Mouse (Mus musculus) left cerebral cortex, postnatal 36 days (tissue): ENCODE results near the gene Pid1. TPM values are rescaled to one million over a fixed set of nuclear protein-coding genes. Genes with fewer than 3 reads are reported as not detected.
"Not testable (repeated sequence)": the region's sequence is repeated elsewhere in the genome, so short reads cannot be mapped to it uniquely, and the experiment has no call there.

Experiments
- DNase-seq, 2 experiments: peaks; one replicate each; pipeline ENCODE4 v3.0.0; 2021 to 2022; ENCODE audit warnings: low spot score in 2 of 2, mixed read lengths in 1 of 2
- intact Hi-C: fragments of 180-260 bp; cut with DNase I; formaldehyde crosslinking; loops from one replicate; pipeline ENCODE4 v1.15.1; 2025
- total RNA-seq, 2 experiments: library from RNA; stranded (reverse); gene quantifications; 2 replicates each; pipeline ENCODE4 v1.2.3; 2021

The Pid1 gene
- total RNA-seq, 2 experiments from 2014 or later, result 38.0 to 54.5 TPM

DNA sequence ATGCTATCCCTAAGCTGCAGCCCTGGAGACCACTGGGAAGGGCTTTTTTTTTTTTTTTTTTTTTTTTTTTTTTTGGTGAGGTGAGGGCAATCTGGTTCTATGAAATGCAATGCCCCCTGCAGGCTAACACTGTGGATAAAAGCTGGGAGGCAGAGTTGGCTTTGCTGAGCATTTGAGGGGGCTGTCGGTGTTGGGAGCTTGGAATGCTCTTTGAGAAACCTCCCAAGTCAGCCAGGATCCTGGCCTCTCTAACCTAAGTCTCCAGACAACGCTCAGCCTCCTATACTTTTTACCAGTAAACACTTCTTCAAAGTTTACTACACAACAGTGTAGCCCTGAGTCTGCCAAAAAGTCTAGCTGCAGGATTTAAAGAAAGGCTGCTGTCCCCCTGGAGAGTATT, 80.9 kb downstream of the Pid1 start:
- intact Hi-C loops, result loop anchor here (2.0 to 10.0 kb wide), 6 partner anchors 30 to 538 kb away; partner anchors contain the start of gene Dner
- DNase-seq, result peak; percentile 22 to 43

DNA sequence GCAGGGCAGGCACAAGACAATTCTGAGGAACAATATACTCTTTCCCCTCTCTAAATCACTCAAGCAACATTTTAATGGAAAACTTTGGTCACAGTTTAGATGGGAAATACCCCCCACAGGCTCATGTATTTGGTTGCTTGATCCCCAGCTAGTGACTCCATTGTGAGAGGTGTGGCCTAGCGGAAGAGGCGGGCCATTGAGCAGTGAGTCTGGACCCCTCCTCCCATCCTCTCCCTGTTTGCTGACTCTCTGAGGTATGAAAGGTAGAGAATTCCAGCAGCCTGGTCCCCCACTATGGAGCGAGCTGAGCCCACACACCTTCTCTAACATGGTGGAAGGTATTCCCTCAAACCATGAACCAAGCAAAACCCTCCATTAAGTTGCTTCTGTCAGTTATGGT, 83.8 kb downstream of the Pid1 start:
- no peak for DNase-seq
- intact Hi-C loops, result loop anchor here (10.0 kb wide), 5 partner anchors 125 to 535 kb away; partner anchors contain the start of gene Dner

DNA sequence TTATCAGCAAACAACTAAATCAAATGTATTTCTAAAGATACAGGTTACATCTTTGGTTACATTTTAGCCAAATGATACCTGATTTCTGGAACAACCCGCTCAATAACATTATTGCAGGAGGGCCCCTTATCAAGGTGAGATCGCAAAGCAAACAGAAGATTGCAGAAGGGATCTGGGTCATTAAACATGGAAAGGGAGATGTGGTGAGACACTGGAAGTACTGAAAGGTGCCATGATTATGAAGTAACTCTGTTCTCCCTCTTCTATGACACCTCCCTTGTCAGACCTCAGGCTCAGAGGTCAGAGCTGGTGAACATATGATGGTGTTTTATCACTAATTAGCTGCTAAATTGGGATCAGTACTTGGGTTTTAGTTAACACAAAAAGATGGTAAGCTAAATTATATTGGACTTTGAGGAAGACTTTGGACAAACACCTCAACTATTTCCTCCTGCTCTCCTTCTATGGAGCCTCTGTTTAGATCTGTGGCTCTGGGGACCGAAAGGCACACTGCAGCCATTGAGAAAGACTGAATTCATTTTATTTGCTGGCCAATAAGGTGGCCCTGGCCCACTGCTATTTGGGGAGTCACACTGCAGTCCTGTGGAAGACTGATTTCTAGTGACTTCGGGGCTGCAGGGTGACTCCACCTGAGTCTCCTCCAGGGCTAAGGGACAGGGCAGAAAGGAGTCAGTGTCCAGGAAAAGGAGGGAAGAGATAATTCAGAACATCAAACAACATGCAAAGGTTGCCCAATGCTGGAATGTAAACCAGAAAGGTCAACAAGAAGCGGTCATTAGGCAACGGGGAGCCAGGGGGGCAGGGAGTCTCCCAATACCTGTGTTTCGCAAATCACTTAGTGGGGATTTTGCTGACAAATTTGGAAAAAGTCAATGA, 85.4 kb downstream of the Pid1 start:
- intact Hi-C loops, result no loop called here
- no peak for DNase-seq

DNA sequence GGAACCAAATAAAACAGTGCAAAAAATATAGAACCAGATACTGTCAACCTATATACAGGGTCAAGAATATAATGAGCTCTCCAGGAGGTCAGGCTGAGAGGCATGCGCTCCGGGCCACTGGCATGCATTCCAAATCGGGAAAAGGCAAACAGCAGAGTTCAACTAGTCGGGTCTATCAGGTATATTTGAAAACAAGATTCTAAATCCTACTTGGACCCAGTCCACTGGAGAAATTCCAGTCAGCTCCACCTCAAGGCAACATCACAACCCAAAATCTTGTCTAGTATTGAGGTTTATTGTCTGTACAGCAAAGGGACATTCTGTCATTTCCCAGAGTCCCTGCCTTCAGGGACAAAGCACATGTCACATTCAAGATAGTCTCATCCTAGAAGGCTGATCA, 91.0 kb downstream of the Pid1 start:
- no peak for DNase-seq
- intact Hi-C loops, result no loop called here

DNA sequence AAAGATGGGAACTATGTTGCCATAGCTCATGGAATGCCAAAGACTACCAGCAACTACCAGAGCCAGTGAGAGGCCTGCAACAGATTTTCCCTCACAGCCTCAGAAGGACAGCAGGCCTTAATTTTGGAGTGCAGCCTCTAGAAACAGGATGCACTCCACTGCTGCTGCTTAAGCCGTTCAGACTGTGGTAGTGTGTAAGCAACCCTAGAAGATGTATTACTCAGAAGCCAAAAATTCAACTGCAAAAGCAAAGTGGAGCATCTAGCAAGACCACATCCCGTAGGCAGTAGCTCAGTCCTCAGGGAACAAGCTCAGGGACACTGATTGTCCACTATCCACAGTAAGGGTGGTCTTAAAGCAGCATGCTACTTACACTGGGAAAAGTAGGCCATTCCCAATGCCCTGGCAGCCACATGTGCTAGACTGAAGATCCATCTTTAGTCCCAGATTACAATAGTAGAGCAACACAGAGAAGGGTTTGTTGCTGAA, 92.2 kb downstream of the Pid1 start:
- no peak for DNase-seq
- intact Hi-C loops, result no loop called here

DNA sequence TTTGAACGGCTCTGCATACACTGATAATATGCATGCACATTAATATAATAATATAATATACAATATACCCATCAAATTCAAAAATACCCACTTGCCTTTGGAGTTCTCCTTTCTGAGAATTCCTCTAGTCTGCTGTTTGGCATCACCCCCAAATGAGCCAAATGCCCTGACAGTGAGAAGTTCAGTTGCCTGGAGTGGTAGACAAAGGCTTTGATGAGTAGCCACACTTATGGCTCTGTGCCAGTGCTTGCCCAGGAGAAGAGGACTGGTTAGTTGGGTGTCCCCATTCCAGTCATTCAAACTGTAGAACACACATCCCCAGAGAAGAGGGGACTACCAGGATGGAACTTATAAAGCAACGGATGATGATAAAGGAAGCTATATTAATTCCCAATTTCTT, 106.3 kb downstream of the Pid1 start:
- intact Hi-C loops, result no loop called here
- DNase-seq, result no peak

DNA sequence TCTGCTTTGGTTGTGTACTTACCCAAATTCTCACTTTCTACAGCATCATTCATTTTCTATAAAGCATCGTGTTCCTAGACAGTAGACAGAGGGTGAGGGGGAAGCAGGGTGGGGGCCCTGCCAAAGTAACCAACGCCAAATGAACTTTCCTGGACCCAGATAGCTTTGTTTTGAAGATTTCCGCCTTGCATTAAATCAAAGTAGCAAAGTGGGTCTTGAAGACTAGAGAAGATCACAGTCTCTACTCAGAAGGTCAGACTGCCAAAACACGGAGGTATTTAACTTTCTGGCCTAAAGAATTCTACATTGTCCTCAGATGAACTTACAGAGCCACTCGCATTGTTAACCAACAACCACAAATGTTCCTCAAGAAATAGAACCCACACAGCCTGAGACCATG, 109.6 kb downstream of the Pid1 start:
- no peak for DNase-seq
- intact Hi-C loops, result no loop called here

DNA sequence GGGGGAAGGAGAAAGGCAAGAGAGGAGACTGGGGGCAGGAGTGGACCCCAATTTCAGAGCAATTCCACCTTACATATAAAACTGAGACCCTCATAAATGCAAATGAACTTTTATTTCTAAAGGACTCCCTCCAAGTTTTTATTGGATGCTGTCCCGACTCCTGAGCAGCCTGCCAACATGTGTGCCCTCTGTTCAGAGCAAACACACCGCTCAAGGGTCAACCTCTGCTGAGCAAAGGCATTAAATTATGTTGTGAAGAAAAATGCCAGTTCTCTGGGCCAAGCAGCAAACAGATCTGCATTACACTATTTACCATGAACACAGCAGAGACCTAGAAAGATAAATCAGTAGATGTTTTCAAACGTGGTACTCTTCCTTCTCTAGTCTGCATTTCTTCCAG, 110.1 kb downstream of the Pid1 start:
- no peak for DNase-seq
- intact Hi-C loops, result loop anchor here (2.0 kb wide), 1 partner anchor 29 kb away; no protein-coding TSS in a partner anchor

DNA sequence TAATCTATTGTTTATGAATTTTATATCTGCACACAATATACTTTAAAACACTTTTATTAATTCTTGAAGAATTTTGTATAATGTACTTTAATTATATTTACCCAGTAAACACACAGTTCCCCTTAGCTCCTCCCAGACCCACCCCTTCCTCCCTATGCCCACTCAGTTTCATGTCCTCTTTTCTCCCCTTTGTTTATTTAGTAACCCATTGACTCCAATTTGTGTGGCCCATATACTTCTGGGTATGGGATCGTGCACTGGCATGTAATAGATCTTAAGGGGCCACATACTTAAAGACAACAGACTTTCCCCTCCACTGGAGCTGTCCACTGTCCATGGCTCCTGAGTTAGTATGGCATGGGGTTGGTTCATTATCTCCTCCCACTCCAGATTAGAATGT, 112.8 kb downstream of the Pid1 start:
- DNase-seq, result no peak
- intact Hi-C loops, result no loop called here

DNA sequence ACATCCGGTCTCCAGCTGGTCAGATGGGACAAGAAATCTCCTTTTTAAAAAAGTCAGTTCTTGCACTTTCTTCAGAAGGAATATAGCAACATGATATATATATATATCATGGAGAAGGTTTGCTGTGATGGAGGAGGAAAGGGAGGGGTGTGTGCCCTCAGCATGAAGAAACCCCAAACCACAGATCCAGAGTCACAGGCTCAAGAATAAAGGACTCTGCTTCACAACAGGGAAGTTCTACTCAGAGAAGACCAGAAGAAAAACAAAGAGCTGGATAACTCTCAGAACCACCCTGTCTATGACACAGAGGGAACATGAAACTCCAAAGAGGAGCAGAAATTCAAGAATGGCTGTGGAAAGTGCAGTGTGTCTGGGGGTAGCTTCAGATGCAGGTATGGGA, 113.2 kb downstream of the Pid1 start:
- intact Hi-C loops, result no loop called here
- no peak for DNase-seq

DNA sequence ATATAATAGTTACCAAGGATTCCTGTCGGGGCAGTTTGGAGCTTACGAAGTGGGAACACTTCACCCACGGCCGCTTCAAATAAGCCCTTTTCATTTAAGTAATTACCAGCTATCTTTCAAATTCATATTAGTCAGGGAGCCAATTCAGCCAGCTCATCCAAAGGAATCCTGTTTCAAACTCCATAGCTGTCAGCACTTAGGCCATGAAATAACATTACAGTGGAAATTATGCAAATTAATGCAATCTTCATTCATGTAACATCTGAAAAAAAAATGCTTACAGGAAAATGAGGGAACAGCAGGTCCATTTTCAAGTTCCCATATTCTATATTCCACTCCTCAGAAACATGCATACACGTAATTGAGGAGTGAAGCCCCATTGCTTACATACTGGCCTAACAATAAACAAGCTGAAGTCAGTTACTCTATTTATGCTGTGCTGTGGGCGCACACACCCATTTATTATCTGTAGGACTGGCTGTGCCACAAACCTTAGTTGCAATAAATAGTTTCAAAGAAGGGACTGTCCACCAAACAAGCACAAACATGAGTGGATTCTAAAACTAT, 114.1 kb downstream of the Pid1 start:
- no peak for DNase-seq
- intact Hi-C loops, result no loop called here

DNA sequence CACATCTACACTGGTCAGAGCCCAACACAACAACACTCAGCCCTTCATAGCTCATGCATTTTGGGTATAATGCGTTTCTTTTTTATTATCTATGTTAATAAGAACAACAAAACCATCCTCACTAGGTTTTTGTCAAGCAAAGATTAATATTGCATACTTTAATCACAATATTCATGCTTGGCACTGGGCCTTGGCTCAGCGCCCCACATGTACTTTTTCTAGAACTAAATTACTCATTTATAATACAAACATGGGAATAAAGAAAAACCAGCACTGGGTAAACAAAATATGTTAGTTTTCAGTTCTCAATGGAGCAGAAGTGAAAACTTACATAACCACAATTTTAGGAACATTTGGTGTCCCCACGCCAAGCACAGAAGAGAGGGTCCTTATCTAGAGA, 116.9 kb downstream of the Pid1 start:
- intact Hi-C loops, result no loop called here
- DNase-seq, result no peak

DNA sequence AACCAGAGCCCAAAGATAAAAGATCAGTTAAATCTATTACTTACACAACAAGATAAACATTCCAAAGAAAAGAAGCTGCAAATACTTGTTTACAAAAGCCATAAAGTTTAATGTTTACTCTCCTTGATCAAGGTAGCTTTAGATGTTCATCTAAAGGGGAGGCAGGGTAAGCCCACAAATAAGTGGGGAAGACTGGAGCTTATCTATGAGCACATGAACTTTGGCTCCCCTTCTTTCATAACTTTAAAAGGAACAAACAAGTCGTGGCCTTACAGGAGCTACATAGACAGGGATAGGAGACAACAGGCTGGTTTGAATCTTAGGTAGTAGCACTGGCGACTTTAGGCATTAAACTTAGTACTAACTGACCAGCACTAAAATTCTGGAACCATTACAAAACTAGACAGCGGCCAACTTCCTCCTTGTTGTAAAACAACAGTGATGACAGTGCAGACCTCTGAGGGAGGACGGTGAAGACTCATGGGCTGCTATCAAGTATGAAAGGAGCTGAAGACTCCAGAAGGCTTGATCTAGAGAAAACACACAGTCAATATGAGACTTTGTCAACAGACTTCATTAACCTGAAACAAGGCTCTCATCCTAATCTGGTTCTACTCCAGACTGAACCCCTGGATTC, 122.7 kb downstream of the Pid1 start:
- intact Hi-C loops, result no loop called here
- DNase-seq, result no peak

DNA sequence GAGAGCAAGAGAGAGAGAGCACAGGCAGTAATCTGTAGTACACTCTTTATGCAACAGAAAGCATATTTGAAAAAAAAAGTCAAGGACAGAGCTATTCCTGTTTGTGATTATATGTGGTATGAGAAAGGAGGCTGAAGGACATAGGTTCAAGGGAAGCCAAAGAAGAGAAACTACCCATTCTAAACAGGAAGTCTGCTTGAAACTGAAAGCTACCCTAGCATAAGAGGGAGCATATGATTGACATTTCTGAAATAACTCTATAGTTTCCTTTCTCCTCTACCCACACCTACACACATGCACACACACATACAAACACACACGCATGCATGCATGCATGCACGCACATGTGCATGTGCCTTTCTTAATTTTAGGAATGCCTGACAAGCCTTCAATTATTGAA, 123.8 kb downstream of the Pid1 start:
- no peak for DNase-seq
- intact Hi-C loops, result no loop called here

DNA sequence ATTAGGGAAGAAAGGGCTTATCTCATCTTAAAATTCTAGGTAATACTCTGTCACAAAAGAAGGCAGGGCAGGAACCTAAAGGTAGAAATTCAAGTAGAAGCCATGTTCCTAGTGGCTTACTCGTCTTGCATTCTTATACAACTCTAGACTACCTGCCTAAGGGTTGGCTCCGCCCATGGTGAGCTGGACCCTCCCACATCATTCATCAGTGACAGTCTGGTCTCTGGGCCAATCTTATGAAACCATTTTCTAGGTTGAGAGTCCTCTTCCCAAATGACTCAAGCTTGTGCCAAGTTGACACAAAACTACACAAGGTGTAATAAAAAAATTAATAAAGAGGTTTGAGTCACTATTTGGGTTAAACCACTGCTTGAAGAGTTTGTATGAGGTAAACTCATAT, 133.5 kb downstream of the Pid1 start:
- no peak for DNase-seq
- intact Hi-C loops, result no loop called here

DNA sequence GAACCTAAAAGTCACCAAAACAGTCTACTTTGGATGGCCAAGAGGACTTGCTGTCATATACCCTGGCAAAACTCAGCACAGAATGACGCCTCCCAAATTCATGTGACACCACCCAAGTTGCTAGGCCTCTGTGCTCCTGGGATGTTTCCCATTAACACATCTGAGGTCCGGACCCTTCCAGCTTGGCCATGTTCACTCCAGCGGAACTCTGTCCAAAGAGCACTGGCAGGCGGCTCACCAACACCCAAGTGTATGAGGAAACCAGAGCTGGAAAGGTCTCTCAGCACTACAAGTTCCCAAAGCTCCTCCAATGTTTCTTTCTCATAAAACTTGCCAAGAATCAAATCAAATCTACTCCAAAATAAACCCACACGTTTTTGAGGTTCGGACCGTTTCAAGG, 138.4 kb downstream of the Pid1 start:
- DNase-seq, result no peak
- intact Hi-C loops, result no loop called here

DNA sequence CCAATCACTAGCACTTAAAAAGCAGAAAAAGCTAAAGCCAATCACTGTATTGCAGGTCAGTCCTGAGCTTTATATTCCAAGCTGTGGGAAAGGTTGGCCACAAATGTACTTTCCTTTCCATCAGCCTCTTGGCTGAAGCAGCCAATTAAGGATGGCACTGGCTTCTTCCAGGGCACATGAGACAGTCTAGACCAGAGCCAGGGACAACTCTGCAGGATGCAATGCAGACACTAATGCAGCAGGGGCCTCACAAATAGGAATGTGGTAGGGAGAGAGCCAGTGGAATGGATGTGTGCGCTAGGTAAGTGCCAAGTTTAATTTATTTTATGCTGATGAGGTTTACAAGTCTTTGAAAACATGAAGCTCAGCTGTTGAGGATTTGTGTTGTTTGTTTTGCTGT, 141.9 kb downstream of the Pid1 start:
- DNase-seq, result no peak
- intact Hi-C loops, result no loop called here

DNA sequence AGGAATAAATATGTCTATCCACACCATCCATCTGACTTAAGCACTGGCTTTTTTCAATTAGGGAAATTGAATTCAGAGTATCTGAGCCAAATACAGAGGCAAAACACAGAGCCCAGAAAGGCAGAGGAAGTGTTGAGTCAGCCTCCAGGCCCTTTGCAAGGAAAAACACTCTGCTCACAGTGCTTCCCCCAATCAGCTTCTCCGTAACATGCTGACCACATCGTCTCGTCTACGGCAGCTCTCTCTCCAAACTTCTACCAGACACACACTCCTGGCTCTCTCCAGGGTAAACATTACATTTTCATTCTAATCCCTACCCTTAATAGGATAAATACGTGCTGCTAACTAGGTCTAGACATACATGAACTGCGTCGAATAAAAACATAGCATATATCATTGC, 145.4 kb downstream of the Pid1 start:
- peak; percentile 26 to 47 for DNase-seq
- intact Hi-C loops, result no loop called here

DNA sequence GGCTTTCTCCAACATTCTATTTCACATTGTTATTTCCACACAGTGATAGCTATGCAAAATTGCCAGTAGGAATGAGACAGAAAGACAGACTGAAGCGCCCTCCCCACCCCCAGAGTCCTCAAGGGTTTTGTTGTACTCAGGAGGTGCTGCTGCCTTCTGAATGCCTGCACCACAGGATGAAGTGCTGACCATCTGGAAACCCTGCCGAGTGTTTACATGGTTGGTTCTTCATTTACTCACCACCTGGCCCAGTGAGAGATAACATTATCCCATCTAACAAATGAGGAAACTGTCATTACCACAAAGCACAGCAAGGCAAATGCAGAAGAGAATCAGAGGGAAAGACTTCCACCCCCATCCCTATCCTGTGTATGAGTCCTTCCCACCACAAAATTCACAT, 146.2 kb downstream of the Pid1 start:
- no peak for DNase-seq
- intact Hi-C loops, result no loop called here

DNA sequence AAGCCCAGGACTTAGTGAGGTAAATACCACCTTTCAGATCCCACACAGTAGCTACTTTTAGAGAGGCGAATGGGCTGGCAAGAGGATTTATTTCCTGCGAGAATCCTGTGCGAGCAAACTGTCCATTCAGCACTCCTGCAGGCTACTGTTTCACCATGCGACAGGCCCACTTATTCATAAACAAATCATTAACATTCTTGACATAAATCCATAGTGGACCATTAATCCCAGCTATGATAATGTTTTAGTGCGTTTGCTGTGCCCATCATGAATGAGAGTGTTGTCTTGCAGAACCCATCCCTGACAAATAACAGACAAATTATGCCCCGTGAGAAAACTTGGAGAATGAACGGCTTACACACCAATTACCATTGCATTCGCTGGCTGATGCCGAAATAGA, 152.5 kb downstream of the Pid1 start:
- peak in 1 of 2 experiments; percentile 13 for DNase-seq
- intact Hi-C loops, result no loop called here

DNA sequence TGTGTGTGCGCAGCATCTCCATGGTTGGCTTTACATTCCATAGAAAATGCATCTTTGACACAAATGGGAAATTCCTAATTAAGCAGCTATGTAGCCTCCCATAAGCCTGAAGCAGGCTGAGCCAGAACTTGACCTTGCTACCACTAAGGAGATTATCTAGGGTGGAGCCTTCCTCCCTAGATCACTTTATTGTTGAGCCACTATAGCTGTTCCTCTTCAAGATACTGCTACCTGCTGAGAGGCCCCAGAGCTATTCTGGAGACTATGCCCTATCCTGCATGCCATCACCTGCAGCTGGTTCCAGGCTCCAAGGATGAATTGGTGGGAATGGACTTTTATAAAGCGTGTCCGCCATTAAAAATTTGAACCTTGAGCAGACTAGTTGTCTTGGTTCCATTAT, 158.2 kb downstream of the Pid1 start:
- DNase-seq, intact Hi-C loops: not testable (repeated sequence)
